Mouse (Mus musculus) right cerebral cortex, adult 2 months (tissue): ENCODE results near the gene Exoc2.

Experiments used
- DNase-seq, 2 experiments: peaks; one replicate each; pipeline ENCODE4 v3.0.0; 2021 to 2022; ENCODE audit warnings: low spot score in 2 of 2

Gene Exoc2

GRCm38 (mm10) chr13:30894015-30894634 lies 79.8 kb downstream of the Exoc2 start:
- peak; percentile 44 to 46 for DNase-seq

- DNase-seq: no peak
Measured at GRCm38 (mm10) chr13:30892315-30892714, 81.6 kb downstream of the Exoc2 start.

GRCm38 (mm10) chr13:30891223-30891622 lies 82.7 kb downstream of the Exoc2 start:
- no peak for DNase-seq

- peak; percentile 70 to 73 for DNase-seq
Measured at GRCm38 (mm10) chr13:30888480-30888879, 85.4 kb downstream of the Exoc2 start.

GRCm38 (mm10) chr13:30880310-30880709 lies 93.6 kb downstream of the Exoc2 start:
- DNase-seq: no peak

GRCm38 (mm10) chr13:30879871-30880270 lies 94.0 kb downstream of the Exoc2 start:
- DNase-seq: no peak

- no peak for DNase-seq
Measured at GRCm38 (mm10) chr13:30875825-30876224, 98.1 kb downstream of the Exoc2 start.

GRCm38 (mm10) chr13:30873472-30873871 lies 100.4 kb downstream of the Exoc2 start:
- DNase-seq: no peak

GRCm38 (mm10) chr13:30865486-30865885 lies 108.4 kb downstream of the Exoc2 start:
- DNase-seq: peak; percentile 41 to 56

GRCm38 (mm10) chr13:30864042-30864441 lies 109.9 kb downstream of the Exoc2 start:
- no peak for DNase-seq

GRCm38 (mm10) chr13:30858421-30858820 lies 115.5 kb downstream of the Exoc2 start:
- no peak for DNase-seq

GRCm38 (mm10) chr13:30850736-30851135 lies 123.2 kb downstream of the Exoc2 start:
- DNase-seq: no peak

GRCm38 (mm10) chr13:30848001-30848400 lies 125.9 kb downstream of the Exoc2 start:
- DNase-seq: no peak

- DNase-seq: no peak
Measured at GRCm38 (mm10) chr13:30846506-30846905, 127.4 kb downstream of the Exoc2 start.

- no peak for DNase-seq
Measured at GRCm38 (mm10) chr13:30843049-30843448, 130.8 kb downstream of the Exoc2 start.

GRCm38 (mm10) chr13:30841843-30842242 lies 132.1 kb downstream of the Exoc2 start:
- no peak for DNase-seq

GRCm38 (mm10) chr13:30841306-30841705 lies 132.6 kb downstream of the Exoc2 start:
- no peak for DNase-seq

GRCm38 (mm10) chr13:30840700-30841099 lies 133.2 kb downstream of the Exoc2 start:
- no peak for DNase-seq

GRCm38 (mm10) chr13:30836342-30836741 lies 137.6 kb downstream of the Exoc2 start:
- no peak for DNase-seq

- DNase-seq: no peak
Measured at GRCm38 (mm10) chr13:30834859-30835258, 139.0 kb downstream of the Exoc2 start.

GRCm38 (mm10) chr13:30834349-30834748 lies 139.5 kb downstream of the Exoc2 start:
- no peak for DNase-seq

GRCm38 (mm10) chr13:30833476-30834149 lies 140.3 kb downstream of the Exoc2 start:
- DNase-seq: no peak

- DNase-seq: no peak
Measured at GRCm38 (mm10) chr13:30831369-30831768, 142.5 kb downstream of the Exoc2 start.

GRCm38 (mm10) chr13:30826511-30826910 lies 147.4 kb downstream of the Exoc2 start:
- DNase-seq: no peak
